Mouse (Mus musculus) hindbrain, embryonic 10.5 days (tissue): Measurements from ENCODE around the gene Mia3. TPM values are rescaled to one million over a fixed set of nuclear protein-coding genes. Genes with fewer than 3 reads are reported as not detected.
"Not testable (repeated sequence)": the region's sequence is repeated elsewhere in the genome, so short reads cannot be mapped to it uniquely, and the experiment has no call there.

Experiments used
- DNase-seq: peaks from one replicate; pipeline ENCODE4 v3.0.0-alpha.2; 2017; ENCODE audit warnings: low spot score
- H3K27ac ChIP-seq: fragments of 300-500 bp; sonication (generic); 2 replicates; pipeline ENCODE4 v1.5.1; 2016; ENCODE audit warnings: mild to moderate bottlenecking, moderate library complexity
- H3K27me3 ChIP-seq: fragments of 300-500 bp; sonication (generic); 2 replicates; pipeline ENCODE4 v1.6.1; 2016; ENCODE audit warnings: mild to moderate bottlenecking; ENCODE audit not compliant: poor library complexity, insufficient read depth, severe bottlenecking
- H3K36me3 ChIP-seq: fragments of 300-500 bp; sonication (generic); 2 replicates; pipeline ENCODE4 v1.6.1; 2016; ENCODE audit warnings: mild to moderate bottlenecking, moderate library complexity
- H3K4me1 ChIP-seq: fragments of 300-500 bp; sonication (generic); replicated peaks from 2 replicates; pipeline ENCODE4 v1.6.1; 2016; ENCODE audit warnings: mild to moderate bottlenecking
- H3K4me3 ChIP-seq: fragments of 300-500 bp; sonication (generic); 2 replicates; pipeline ENCODE4 v1.5.1; 2016; ENCODE audit warnings: mild to moderate bottlenecking, moderate library complexity
- H3K9me3 ChIP-seq: fragments of 300-500 bp; sonication (generic); 2 replicates; pipeline ENCODE4 v1.6.1; 2016; ENCODE audit warnings: mild to moderate bottlenecking, moderate library complexity
- WGBS: fragments of 180-500 bp; shearing (Covaris S2); methylation state at CpG from one replicate; pipeline ENCODE4 v1.1.7; 2016; 5-methylcytosine and 5-hydroxymethylcytosine counted together
- polyA plus RNA-seq: library from polyadenylated mRNA; unstranded; fragments of >200 nt; fragmentation: Nextera tagmentation; extraction: Ambion mirVana; gene quantifications from 2 replicates; pipeline ENCODE4 v1.2.1, GENCODE M21; 2016

Mia3 gene
- polyA plus RNA-seq, result 74.6 and 84.5 TPM in 2 replicates

DNA sequence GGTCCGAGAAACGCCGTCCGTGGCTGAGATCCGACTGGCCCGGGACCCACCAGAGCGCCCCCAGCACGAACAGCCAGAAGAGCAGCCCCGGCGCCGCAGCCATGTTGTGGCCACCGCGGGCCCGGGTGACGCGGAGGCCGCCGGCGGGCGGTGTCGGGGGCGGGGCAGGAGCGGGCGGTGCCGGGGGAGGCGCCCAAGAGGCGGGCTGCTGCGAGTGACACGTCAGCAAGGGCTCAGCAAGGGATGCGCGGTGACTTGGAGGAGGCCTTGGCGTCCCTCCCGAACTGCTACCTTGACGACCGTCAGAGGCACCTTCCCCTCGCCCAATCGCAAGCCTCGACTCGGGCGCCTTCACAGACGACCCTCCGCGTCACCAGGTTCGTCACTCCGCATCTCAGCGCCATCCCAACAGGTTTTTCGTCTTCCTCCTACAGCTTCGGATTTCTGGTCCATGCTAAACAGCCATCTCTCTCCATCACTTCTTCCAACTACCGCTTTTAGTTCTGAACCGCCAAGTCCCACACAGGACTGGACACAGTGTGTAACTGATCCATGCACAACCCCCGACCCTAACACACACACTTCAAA is at the start of gene Mia3:
Mia3 (minus strand) TSS at position 127 of the 588 bp plus-strand sequence.
- Histone ChIP-seq H3K36me3 (peaks cover 16% of the 10 kb centered on the region), H3K4me1 (peaks cover 23% of the 10 kb centered on the region), H3K9me3 (peaks cover under 1% of the 10 kb centered on the region; the same call in 1 of the 2 replicates), H3K27me3 (no peaks in the 10 kb centered on the region), H3K27ac (peak within 1 kb of the TSS; percentile 93), H3K4me3 (peak within 1 kb of the TSS; percentile 97)
- under 1% methylated on average over 51 of the region's 51 CpGs for WGBS
- peak; percentile 93 for DNase-seq

DNA sequence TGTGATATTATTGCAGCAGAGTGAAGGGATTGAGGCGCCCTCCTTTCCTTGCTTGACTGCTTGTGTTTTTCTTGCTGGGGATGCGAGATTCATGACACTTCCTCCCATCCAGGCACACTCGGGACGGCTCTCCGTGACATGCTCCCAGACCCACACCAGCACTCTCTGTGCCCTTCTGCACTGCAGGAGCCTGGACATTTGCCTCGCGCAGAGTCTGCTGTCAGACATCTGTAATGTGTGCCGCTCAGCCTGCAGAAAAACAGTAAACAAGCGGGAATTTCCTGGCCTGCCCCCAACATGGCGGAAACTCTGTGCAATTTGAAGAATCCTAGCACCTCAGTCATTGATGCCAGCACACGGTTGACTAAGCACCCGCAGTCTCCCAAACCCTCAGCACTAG is 48.5 kb upstream of the Mia3 start, which contains the start of gene Hhipl2:
Hhipl2 (plus strand) TSS at position 343 of the 400 bp plus-strand sequence.
- H3K9me3 ChIP-seq, result no peaks in the 10 kb centered on the region
- no peaks in the 10 kb centered on the region for H3K36me3 ChIP-seq
- no peak for DNase-seq
- H3K4me1 ChIP-seq, result no peaks in the 10 kb centered on the region
- no peak within 1 kb of the TSS for H3K4me3 ChIP-seq
- 79% methylated on average over 12 of the region's 12 CpGs for WGBS
- no peak within 1 kb of the TSS for H3K27ac ChIP-seq
- H3K27me3 ChIP-seq, result no peaks in the 10 kb centered on the region

DNA sequence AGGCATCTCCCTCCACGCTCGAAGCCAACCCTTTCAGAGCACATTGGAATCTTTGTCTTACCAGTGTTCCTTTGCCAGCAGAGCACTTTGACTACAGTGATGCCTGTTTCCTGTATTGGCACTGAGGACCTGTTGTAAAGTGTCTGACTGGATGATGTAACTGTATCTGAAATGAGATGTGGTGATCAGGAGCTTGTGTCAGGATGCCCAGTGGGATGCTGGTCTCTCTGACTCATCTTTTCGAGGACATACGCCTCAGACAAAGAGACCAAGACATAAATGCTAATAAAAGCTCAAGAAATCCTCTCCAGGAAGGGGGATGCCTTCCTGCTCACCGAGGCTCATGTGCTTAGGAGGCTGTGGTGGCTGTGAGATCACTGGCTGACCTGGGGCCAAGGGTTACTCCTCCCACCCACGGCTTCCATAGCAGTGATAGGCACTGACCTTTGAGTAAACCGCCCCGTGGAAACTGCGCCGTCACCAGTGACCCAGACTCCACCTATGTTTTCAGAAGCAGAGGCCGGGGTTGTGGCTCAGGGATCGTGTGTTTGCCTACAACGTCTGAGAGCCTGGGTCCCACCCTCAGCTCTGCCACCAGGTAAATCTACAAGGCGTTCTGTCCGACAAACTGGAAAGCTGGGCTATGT is 44.9 kb upstream of the Mia3 start:
- no peak for DNase-seq
- Histone ChIP-seq H3K4me1 (no peaks in the 10 kb centered on the region), H3K9me3 (no peaks in the 10 kb centered on the region), H3K27ac (no peak overlapping the region), H3K36me3 (peaks cover 34% of the 10 kb centered on the region), H3K27me3 (no peaks in the 10 kb centered on the region), H3K4me3 (no peak overlapping the region)
- WGBS, result 89% methylated on average over 15 of the region's 15 CpGs

DNA sequence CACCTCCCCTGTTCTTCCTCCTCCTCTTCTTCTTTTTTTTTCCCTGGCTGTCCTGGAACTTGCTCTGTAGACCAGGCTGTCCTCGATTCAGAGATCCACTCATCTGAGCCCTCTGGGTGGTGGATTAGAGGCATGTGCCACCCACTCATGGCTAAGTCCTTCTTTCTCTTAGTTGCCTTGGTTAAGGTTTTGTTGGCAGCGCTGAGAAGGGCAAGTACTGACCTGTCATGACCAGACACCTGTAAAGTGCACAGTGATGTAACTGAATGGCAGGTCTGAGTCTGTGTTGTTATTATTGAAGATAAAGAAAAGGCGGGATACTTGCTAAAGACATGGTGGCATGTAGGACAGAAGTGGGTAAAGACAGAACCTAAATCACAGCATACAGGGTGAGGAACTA is 34.0 kb upstream of the Mia3 start:
- Histone ChIP-seq H3K4me3 (no peak overlapping the region), H3K4me1 (no peaks in the 10 kb centered on the region), H3K27me3 (no peaks in the 10 kb centered on the region), H3K36me3 (peaks cover 76% of the 10 kb centered on the region), H3K27ac (no peak overlapping the region), H3K9me3 (no peaks in the 10 kb centered on the region)
- WGBS, result 92% methylated on average over 3 of the region's 3 CpGs
- DNase-seq, result no peak

DNA sequence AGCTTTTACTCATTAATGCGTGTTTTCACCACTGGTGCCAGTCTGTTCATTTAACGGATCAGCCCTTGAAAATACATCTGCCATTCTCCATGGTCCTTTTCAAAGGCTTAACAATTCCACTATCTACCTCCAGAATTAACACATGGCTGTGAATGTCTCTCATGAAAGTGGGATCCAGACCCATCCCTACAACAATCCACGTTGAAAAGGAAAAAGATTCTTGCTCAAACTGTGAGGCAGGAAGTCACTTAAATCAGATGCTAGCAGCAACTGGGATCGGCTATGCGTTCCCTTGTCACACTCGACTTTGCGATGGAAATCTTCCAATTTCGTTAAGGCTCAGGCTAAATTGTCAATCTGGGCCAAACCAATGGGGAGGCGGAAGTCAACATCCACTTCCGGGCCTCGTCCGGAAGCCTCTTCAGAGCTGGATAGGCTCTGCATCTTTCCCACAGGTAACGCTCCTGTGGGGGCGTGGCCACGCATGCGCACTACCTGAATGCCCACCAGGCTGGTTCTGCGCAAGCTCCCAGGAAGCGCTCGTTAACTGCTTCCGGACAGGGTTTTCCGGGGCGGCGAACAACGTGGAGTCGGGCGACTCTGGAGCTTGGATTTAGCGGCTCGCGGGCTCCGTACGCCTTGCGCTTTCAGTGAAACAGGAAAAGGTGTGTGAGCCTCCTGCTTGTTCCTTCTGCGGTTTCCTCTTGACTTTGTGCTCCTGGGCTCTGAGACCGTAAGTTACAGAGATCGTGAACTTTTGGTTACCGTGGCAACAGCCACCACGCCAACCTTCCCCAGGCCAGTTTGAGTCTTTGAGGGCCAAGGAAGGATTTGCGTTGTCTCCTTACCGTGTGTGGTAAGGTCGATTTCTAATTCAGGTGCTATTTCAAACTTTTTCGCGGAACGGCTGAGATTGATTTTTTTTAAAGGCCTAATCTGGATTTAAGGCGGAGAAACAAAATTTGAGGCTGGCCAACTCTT is 19.4 kb upstream of the Mia3 start, which contains the start of gene Taf1a:
Taf1a (plus strand) TSS at position 556 of the 981 bp plus-strand sequence.
- Histone ChIP-seq H3K9me3 (no peaks in the 10 kb centered on the region), H3K27me3 (peaks cover 16% of the 10 kb centered on the region; the same call in 1 of the 2 replicates), H3K36me3 (peaks cover 27% of the 10 kb centered on the region), H3K27ac (peak within 1 kb of the TSS; percentile 76), H3K4me1 (peaks cover 13% of the 10 kb centered on the region), H3K4me3 (peak within 1 kb of the TSS; percentile 81)
- peak; percentile 96 for DNase-seq
- 6% methylated on average over 44 of the region's 44 CpGs for WGBS

DNA sequence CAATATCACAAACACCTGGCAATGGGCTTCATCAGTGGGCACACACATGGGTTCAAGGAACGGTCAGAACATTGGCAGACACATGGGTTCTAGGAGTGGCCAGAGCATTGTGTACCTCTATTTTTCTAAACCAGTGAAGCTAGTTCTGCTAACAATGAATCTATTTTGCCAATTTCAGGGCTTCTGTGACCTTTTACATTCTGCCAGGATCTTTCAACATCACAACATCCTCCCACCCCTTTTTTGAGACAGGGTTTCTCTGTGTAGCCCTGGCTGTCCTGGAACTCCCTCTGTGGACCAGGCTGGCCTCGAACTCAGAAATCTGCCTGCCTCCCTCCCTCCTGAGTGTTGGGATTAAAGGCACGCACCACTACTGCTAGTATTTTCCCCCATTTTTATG is 18.1 kb upstream of the Mia3 start:
- not testable (repeated sequence) for H3K9me3 ChIP-seq, H3K4me3 ChIP-seq, H3K27ac ChIP-seq, DNase-seq
- peaks cover 13% of the 10 kb centered on the region for H3K4me1 ChIP-seq
- peaks cover 16% of the 10 kb centered on the region; the same call in 1 of the 2 replicates for H3K27me3 ChIP-seq
- WGBS, result 89% methylated on average over 3 of the region's 3 CpGs
- H3K36me3 ChIP-seq, result peaks cover 16% of the 10 kb centered on the region

DNA sequence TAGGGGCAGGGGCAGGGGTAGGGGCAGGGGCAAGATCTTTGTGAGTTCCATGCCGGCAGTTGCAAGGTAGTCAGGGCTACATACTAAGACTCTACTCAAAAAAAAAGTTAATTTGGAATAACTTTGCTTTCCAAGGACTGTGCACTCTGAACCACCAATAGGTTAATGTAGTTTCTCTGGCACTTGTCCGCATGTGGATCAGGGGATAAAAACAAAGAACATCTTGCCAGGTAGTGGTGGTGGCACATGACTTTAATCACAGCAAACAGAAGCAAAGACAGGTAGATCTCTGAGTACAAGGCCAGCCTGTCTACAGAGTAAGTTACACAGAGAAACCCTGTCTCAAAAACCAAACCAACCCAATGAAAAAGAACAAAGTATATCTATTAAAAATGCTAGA is 13.3 kb upstream of the Mia3 start:
- Histone ChIP-seq H3K4me3 (no peak overlapping the region), H3K27me3 (peaks cover 18% of the 10 kb centered on the region; the same call in 1 of the 2 replicates), H3K27ac (no peak overlapping the region), H3K4me1 (no peaks in the 10 kb centered on the region), H3K9me3 (no peaks in the 10 kb centered on the region), H3K36me3 (no peaks in the 10 kb centered on the region)
- WGBS, result 83% methylated on average over 2 of the region's 2 CpGs
- DNase-seq, result no peak

DNA sequence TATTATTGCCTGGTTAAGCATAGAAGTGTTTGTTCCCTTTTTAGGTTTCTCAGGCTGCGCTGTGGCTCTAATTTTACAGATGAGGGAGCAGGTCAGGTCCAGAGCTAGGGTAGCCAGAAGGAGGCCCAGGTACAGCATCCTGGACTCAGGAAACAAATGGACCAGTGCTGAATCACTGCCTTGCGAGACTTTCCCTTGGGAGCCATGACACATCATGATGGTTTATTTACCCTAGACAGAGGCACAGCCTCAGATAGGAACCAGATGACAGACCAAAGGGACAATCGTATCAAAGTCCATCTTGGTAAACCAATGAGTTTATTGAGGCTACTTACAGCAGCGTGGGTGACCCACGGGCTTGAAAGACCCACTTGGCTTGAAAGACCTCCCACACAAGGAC is 12.5 kb upstream of the Mia3 start:
- H3K4me3 ChIP-seq, result no peak overlapping the region
- no peaks in the 10 kb centered on the region for H3K4me1 ChIP-seq
- no peaks in the 10 kb centered on the region for H3K9me3 ChIP-seq
- no peaks in the 10 kb centered on the region for H3K36me3 ChIP-seq
- WGBS, result 79% methylated on average over 5 of the region's 5 CpGs
- H3K27me3 ChIP-seq, result peaks cover 14% of the 10 kb centered on the region; the same call in 1 of the 2 replicates
- no peak for DNase-seq
- no peak overlapping the region for H3K27ac ChIP-seq

DNA sequence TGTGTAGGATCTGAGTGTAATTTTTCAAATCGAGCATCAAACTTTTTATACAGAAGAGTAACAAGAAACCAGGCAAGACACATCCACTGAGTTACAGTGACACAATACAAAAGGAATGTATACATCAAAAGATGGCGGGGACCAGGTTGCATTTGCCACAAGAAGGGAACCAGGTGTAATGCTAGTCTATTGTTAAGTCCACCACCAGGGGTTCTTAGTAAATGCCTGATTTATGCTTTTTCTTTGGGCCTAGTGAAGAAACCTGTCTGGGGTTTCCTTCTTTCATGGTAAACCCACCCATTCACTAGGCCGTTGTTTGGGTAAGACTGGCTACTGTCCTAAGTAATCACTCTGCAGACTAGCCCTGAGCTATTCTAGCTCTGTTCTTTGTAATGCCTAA is 10.0 kb upstream of the Mia3 start:
- 90% methylated on average over 3 of the region's 3 CpGs for WGBS
- H3K4me1 ChIP-seq, H3K27me3 ChIP-seq, DNase-seq, H3K36me3 ChIP-seq, H3K27ac ChIP-seq, H3K9me3 ChIP-seq, H3K4me3 ChIP-seq: not testable (repeated sequence)

DNA sequence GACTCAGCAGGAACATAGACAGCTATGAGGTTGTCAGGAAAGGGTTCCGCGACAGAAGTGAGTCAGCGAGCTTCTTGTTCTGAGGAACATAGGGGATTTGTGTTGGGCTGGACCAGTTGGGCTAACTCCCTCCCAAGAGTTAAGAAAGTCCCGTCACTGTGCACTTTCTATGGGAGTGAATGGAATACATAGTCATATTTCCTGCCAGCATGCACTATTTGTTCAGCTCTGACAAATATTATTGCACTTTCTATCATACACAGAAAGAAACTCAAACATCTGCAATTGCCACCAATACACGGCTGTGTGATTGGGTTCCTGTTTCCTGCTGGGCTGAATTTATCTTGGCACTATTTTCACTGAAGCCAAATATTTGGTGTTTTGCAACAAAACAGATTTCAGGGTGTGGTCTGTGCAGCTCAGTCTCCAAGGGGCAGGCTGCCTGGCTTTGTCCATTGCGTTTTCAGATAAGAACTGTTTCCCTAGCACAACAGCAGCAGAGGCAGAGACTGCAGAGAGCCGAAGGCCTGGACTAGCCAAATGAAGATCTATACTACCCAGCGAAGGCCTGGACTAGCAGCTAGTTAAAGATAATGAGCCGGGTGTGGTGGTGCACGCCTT is 9.1 kb upstream of the Mia3 start:
- 0 out of 2 replicates have a peak, but pooled peaks cover 2% of the 10 kb centered on the region for H3K27me3 ChIP-seq
- H3K36me3 ChIP-seq, result no peaks in the 10 kb centered on the region
- no peaks in the 10 kb centered on the region for H3K4me1 ChIP-seq
- no peak for DNase-seq
- 88% methylated on average over 10 of the region's 10 CpGs for WGBS
- H3K27ac ChIP-seq, result no peak overlapping the region
- no peak overlapping the region for H3K4me3 ChIP-seq
- H3K9me3 ChIP-seq, result peaks cover 6% of the 10 kb centered on the region

DNA sequence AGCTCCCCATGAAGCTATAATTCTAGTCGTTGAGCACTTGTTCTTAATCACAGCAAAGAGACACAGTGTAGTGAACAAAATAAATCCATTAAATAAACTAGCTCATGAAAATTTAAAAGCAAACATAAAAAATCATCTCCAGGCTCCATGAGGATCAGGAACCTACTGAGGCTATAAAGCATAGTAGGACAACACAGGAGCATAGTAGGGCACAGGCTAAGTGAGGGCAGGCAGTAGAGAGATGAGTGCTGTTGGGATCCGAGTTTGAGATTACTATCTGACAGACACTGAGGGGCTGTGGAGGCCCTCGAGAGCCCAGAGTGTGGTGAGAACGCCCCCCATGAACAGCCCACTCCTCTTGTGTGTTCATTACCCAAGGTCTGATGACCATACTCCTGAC is 7.7 kb upstream of the Mia3 start:
- Histone ChIP-seq H3K9me3 (peaks cover 6% of the 10 kb centered on the region), H3K36me3 (no peaks in the 10 kb centered on the region), H3K4me1 (no peaks in the 10 kb centered on the region), H3K4me3 (no peak overlapping the region), H3K27me3 (0 out of 2 replicates have a peak, but pooled peaks cover 2% of the 10 kb centered on the region), H3K27ac (no peak overlapping the region)
- 77% methylated on average over 4 of the region's 4 CpGs for WGBS
- no peak for DNase-seq

DNA sequence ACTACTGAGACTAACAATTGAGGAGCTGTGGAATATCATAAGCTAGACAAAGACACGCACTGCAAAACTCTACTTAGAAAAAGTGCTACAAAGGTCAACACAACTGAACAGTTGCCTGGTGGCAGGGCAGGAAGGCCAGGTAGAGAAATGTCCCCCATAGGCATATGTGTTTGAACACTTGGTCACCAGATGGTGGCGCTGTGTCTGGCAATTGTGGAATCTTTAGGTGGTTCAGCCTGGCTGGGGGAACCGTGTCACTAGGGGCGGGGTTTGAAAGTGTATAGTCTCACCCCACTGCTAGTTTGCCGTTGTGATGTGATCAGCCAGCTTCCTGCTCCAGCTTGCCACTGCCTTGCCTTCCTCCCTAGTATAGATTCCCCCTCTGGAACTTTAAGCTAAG is 5.4 kb upstream of the Mia3 start:
- Histone ChIP-seq H3K4me3 (no peak overlapping the region), H3K27me3 (no peaks in the 10 kb centered on the region), H3K27ac (no peak overlapping the region), H3K4me1 (peaks cover 6% of the 10 kb centered on the region), H3K9me3 (peaks cover 6% of the 10 kb centered on the region), H3K36me3 (no peaks in the 10 kb centered on the region)
- 79% methylated on average over 5 of the region's 5 CpGs for WGBS
- no peak for DNase-seq
